Mouse (Mus musculus) testis, adult 2 months (tissue): ENCODE results near the gene Xntrpc.

ENCODE experiments used
- CTCF ChIP-seq: fragments of 200-500 bp; IDR thresholded peaks from 2 replicates; pipeline ENCODE4 v1.5.1; 2012; ENCODE audit warnings: low read depth, mild to moderate bottlenecking, inconsistent platforms, low read length, moderate library complexity; ENCODE audit not compliant: control insufficient read depth, insufficient read depth, insufficient replicate concordance
- POLR2A ChIP-seq: fragments of 200-500 bp; IDR thresholded peaks from 2 replicates; pipeline ENCODE4 v1.6.1; 2012; ENCODE audit warnings: low read depth, mild to moderate bottlenecking, inconsistent platforms, low read length, moderate library complexity; ENCODE audit not compliant: control insufficient read depth

GRCm38 (mm10) chr7:102087336-102087735 lies 21.8 kb downstream of the Xntrpc start:
- TF ChIP-seq CTCF: no peak
- no peak for TF ChIP-seq POLR2A
